Mouse (Mus musculus) hindbrain, embryonic 14.5 days (tissue): ENCODE measurements at regions not wholly inside any gene's neighbourhood (a gene's known extent, or its start where the extent isn't known, plus 50 kb on each side); places are given as distances from the start of the nearest gene placed in this dataset.

ENCODE experiments used
- ATAC-seq: fragments of 200-750 bp; cut with Nextera tagmentation; 2 replicates; pipeline ENCODE4 v1.8.0; 2017; ENCODE audit warnings: moderate number of reproducible peaks, mild to moderate bottlenecking, moderate TSS enrichment, moderate library complexity; ENCODE audit not compliant: low FRiP score
- DNase-seq: peaks from one replicate; pipeline ENCODE4 v3.0.0-alpha.2; 2015; ENCODE audit warnings: low spot score
- H3K27ac ChIP-seq: fragments of 300-500 bp; sonication (generic); 2 replicates; pipeline ENCODE4 v1.5.1; 2014; ENCODE audit warnings: mild to moderate bottlenecking, moderate library complexity
- H3K27me3 ChIP-seq: fragments of 300-500 bp; sonication (generic); 2 replicates; pipeline ENCODE4 v1.6.1; 2014; ENCODE audit warnings: mild to moderate bottlenecking, low read length, mixed read lengths; ENCODE audit not compliant: control insufficient read depth, insufficient read depth
- H3K36me3 ChIP-seq: fragments of 300-500 bp; sonication (generic); replicated peaks from 2 replicates; pipeline ENCODE4 v1.6.1; 2014; ENCODE audit not compliant: control insufficient read depth, insufficient read depth
- H3K4me1 ChIP-seq: fragments of 300-500 bp; sonication (generic); replicated peaks from 2 replicates; pipeline ENCODE4 v1.6.1; 2014; ENCODE audit warnings: antibody characterized with exemption, low read length, mixed read lengths; ENCODE audit not compliant: control insufficient read depth, insufficient read depth
- H3K4me2 ChIP-seq: fragments of 300-500 bp; sonication (generic); replicated peaks from 2 replicates; pipeline ENCODE4 v1.6.1; 2014; ENCODE audit warnings: mild to moderate bottlenecking, moderate library complexity
- H3K4me3 ChIP-seq: fragments of 300-500 bp; sonication (generic); replicated peaks from 2 replicates; pipeline ENCODE4 v1.5.1; 2014; ENCODE audit warnings: mild to moderate bottlenecking, low read length
- H3K9ac ChIP-seq: fragments of 300-500 bp; sonication (generic); 2 replicates; pipeline ENCODE4 v1.6.1; 2014
- H3K9me3 ChIP-seq: fragments of 300-500 bp; sonication (generic); 2 replicates; pipeline ENCODE4 v1.6.1; 2016; ENCODE audit warnings: low read length; ENCODE audit not compliant: control insufficient read depth
- WGBS: fragments of 180-500 bp; shearing (Covaris S2); extraction: QIAGEN DNeasy Blood & Tissue Kit; methylation state at CpG from one replicate; pipeline ENCODE4 v1.1.7; 2014; 5-methylcytosine and 5-hydroxymethylcytosine counted together

- DNase-seq (no peak), ATAC-seq (no peak)
- Histone ChIP-seq H3K27ac (no peak overlapping the region), H3K9me3 (no peaks in the 10 kb centered on the region), H3K4me2 (no peak overlapping the region), H3K9ac (no peak overlapping the region), H3K27me3 (no peaks in the 10 kb centered on the region), H3K4me1 (no peaks in the 10 kb centered on the region), H3K4me3 (no peak overlapping the region), H3K36me3 (no peaks in the 10 kb centered on the region)
- 80% methylated on average over 4 of the region's 4 CpGs for WGBS
Observed at GRCm38 (mm10) chr5:4697346-4698095, 60.3 kb downstream of the Fzd1 start.

- Histone ChIP-seq H3K4me3 (no peak overlapping the region), H3K9me3 (no peaks in the 10 kb centered on the region), H3K9ac (no peak overlapping the region), H3K27me3 (no peaks in the 10 kb centered on the region), H3K4me2 (no peak overlapping the region), H3K36me3 (no peaks in the 10 kb centered on the region), H3K4me1 (no peaks in the 10 kb centered on the region), H3K27ac (no peak overlapping the region)
- ATAC-seq, result no peak
- DNase-seq, result no peak
Observed at GRCm38 (mm10) chr5:4696701-4697100, 61.1 kb downstream of the Fzd1 start.

- Histone ChIP-seq H3K36me3 (no peaks in the 10 kb centered on the region), H3K27ac (no peak overlapping the region), H3K4me1 (no peaks in the 10 kb centered on the region), H3K4me2 (no peak overlapping the region), H3K9me3 (no peaks in the 10 kb centered on the region), H3K4me3 (no peak overlapping the region), H3K9ac (no peak overlapping the region), H3K27me3 (no peaks in the 10 kb centered on the region)
- 89% methylated on average over 2 of the region's 2 CpGs for WGBS
- DNase-seq (no peak), ATAC-seq (no peak)
Observed at GRCm38 (mm10) chr5:4689130-4689529, 68.7 kb downstream of the Fzd1 start.

- Histone ChIP-seq H3K4me2 (no peak overlapping the region), H3K4me1 (no peaks in the 10 kb centered on the region), H3K27ac (no peak overlapping the region), H3K4me3 (no peak overlapping the region), H3K9ac (no peak overlapping the region), H3K27me3 (no peaks in the 10 kb centered on the region), H3K9me3 (no peaks in the 10 kb centered on the region), H3K36me3 (no peaks in the 10 kb centered on the region)
- ATAC-seq (no peak), DNase-seq (no peak)
- WGBS, result 92% methylated on average over 2 of the region's 2 CpGs
Observed at GRCm38 (mm10) chr5:4675316-4675715, 82.5 kb downstream of the Fzd1 start.

DNA sequence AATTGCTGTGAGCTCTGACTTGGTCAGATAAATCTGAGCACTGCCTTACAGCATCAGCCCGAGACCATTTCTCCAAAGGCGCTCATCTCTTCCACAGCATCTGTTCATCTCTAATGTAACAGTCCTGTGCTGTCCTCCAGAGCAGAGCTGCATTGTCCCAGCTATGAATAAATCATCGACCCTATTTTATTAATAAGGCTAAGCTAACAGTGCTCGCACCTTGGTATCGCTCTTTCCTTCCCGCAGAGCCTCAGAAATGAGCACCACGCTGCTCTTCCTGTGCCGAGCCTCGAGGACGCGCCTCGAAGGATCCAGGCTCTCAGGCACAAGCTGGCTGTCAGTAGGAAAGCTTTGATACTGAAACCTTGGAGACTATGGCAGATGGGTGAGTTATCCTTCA lies 91.5 kb downstream of the Fzd1 start:
- no peak for DNase-seq
- 56% methylated on average over 12 of the region's 12 CpGs for WGBS
- no peaks in the 10 kb centered on the region for H3K36me3 ChIP-seq
- no peaks in the 10 kb centered on the region for H3K27me3 ChIP-seq
- ATAC-seq, result peak; percentile 70
- no peak overlapping the region for H3K4me3 ChIP-seq
- peak overlapping the region; percentile 8; the same call in 1 of the 2 replicates for H3K27ac ChIP-seq
- H3K4me2 ChIP-seq, result peak overlapping the region; percentile 23
- H3K9ac ChIP-seq, result peak overlapping the region; percentile 5; the same call in 1 of the 2 replicates
- H3K9me3 ChIP-seq, result no peaks in the 10 kb centered on the region
- no peaks in the 10 kb centered on the region; the same call in 1 of the 2 replicates for H3K4me1 ChIP-seq

GRCm38 (mm10) chr5:4665978-4666377 lies 91.9 kb downstream of the Fzd1 start:
- no peak overlapping the region for H3K4me3 ChIP-seq
- WGBS, result 58% methylated on average over 9 of the region's 9 CpGs
- H3K4me1 ChIP-seq, result no peaks in the 10 kb centered on the region; the same call in 1 of the 2 replicates
- H3K9ac ChIP-seq, result peak overlapping the region; percentile 5; the same call in 1 of the 2 replicates
- H3K27me3 ChIP-seq, result no peaks in the 10 kb centered on the region
- DNase-seq, result no peak
- H3K36me3 ChIP-seq, result no peaks in the 10 kb centered on the region
- peak overlapping the region; percentile 8; the same call in 1 of the 2 replicates for H3K27ac ChIP-seq
- ATAC-seq, result no peak
- peak overlapping the region; percentile 23; the same call in 1 of the 2 replicates for H3K4me2 ChIP-seq
- H3K9me3 ChIP-seq, result no peaks in the 10 kb centered on the region

DNA sequence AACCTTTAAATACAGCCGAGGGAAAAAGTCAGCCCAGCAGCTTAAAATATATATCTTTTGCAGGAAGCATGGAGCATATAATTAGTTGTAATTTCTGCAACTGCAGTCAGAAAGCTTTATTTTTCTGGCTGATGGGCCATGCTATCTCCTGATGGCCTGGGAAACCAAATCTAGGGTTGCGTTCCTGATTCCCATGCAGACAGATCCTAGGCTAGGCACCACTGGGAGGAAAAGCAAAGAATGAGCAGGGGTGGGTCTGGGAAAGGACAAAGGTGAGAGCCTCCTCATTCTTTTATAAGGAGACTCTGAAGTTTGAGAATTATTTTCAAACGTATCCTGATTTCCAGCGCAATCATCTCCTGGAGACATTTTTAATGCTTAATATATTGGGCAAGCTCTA lies 92.9 kb downstream of the Fzd1 start:
- Histone ChIP-seq H3K9me3 (no peaks in the 10 kb centered on the region), H3K9ac (no peak overlapping the region), H3K27me3 (no peaks in the 10 kb centered on the region), H3K27ac (no peak overlapping the region), H3K4me3 (no peak overlapping the region), H3K4me1 (no peaks in the 10 kb centered on the region; the same call in 1 of the 2 replicates), H3K36me3 (no peaks in the 10 kb centered on the region), H3K4me2 (no peak overlapping the region)
- 83% methylated on average over 4 of the region's 4 CpGs for WGBS
- ATAC-seq (no peak), DNase-seq (no peak)

- no peaks in the 10 kb centered on the region for H3K36me3 ChIP-seq
- no peaks in the 10 kb centered on the region; the same call in 1 of the 2 replicates for H3K4me1 ChIP-seq
- no peak overlapping the region for H3K27ac ChIP-seq
- DNase-seq, result no peak
- H3K27me3 ChIP-seq, result no peaks in the 10 kb centered on the region
- H3K4me2 ChIP-seq, result no peak overlapping the region
- H3K9me3 ChIP-seq, result no peaks in the 10 kb centered on the region
- no peak overlapping the region for H3K9ac ChIP-seq
- H3K4me3 ChIP-seq, result no peak overlapping the region
- no peak for ATAC-seq
- WGBS, result 58% methylated on average over 10 of the region's 10 CpGs
Observed at GRCm38 (mm10) chr5:4664488-4664887, 93.3 kb downstream of the Fzd1 start.

DNA sequence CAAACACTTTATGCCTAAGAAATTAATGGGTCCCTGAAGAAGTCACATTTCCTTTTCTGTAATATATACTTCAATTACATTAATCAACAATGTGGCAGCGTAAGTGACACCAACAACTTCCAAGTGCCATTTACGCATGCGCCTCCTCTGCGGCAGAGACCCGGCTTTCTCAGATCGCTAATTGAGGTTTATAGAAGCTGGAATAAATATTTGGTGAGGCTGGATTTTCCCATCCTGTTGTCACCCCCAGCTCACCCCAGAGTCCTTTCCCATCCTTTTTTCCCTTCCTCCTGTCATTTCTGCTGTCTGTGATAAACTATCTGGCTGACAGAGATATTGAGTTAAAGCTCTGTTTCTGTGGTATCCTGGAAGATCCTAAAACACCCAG lies 95.6 kb downstream of the Fzd1 start:
- no peak overlapping the region for H3K4me3 ChIP-seq
- H3K4me1 ChIP-seq, result no peaks in the 10 kb centered on the region; the same call in 1 of the 2 replicates
- H3K27me3 ChIP-seq, result no peaks in the 10 kb centered on the region
- H3K36me3 ChIP-seq, result no peaks in the 10 kb centered on the region
- H3K9me3 ChIP-seq, result 0 out of 2 replicates have a peak, but pooled peaks cover 1% of the 10 kb centered on the region
- no peak overlapping the region for H3K9ac ChIP-seq
- ATAC-seq (no peak), DNase-seq (no peak)
- 72% methylated on average over 6 of the region's 6 CpGs for WGBS
- H3K27ac ChIP-seq, result no peak overlapping the region
- no peak overlapping the region for H3K4me2 ChIP-seq
